Mouse (Mus musculus): Measurements from ENCODE around the gene Lonrf2. TPM values are rescaled to one million over a fixed set of nuclear protein-coding genes. Genes with fewer than 3 reads are reported as not detected.

Gene Lonrf2
- polyA plus RNA-seq, 1 experiment from 2014 or later = 29.4 TPM

Other genes starting within 250 kb of the Lonrf2 start
- gene Aff3, start 171.8 kb downstream of the Lonrf2 start, polyA plus RNA-seq (2014; fragmentation: Nextera tagmentation; extraction: Ambion mirVana) = 26.6 and 34.8 TPM in 2 replicates
- gene Chst10, start 61.5 kb upstream of the Lonrf2 start, polyA plus RNA-seq (2014; fragmentation: Nextera tagmentation; extraction: Ambion mirVana) = 58.4 and 68.7 TPM in 2 replicates
- gene Nms, start 102.4 kb upstream of the Lonrf2 start, polyA plus RNA-seq (2014; fragmentation: Nextera tagmentation; extraction: Ambion mirVana) = 6.1 and 8.4 TPM in 2 replicates
- gene Pdcl3, start 148.9 kb upstream of the Lonrf2 start, polyA plus RNA-seq (2014; fragmentation: Nextera tagmentation; extraction: Ambion mirVana) = 167 and 168 TPM in 2 replicates

Measured in neural tube, embryonic 14.5 days (tissue).